Mouse (Mus musculus) megakaryocyte, adult 5-6 weeks (primary cell): ENCODE data around the gene Nfu1. TPM values are rescaled to one million over a fixed set of nuclear protein-coding genes. Genes with fewer than 3 reads are reported as not detected.

Source experiments
- ATAC-seq: 2 replicates; pipeline ENCODE4 v1.8.0; 2016; ENCODE audit warnings: mild to moderate bottlenecking, inconsistent platforms; ENCODE audit not compliant: poor library complexity, severe bottlenecking
- total RNA-seq, 2 experiments: library from RNA; stranded (forward) in 1 of 2; stranded (reverse) in 1 of 2; fragments of 153-499, 151-499 nt in 1 of 2; fragments of 221-1000, 200-1000 nt in 1 of 2; gene quantifications; 2 replicates each; pipeline versions ENCODE4 v1.2.3 to v1.2.4; 2015 to 2017

Gene Nfu1
- total RNA-seq (2015) (88.7 and 104 TPM in 2 replicates), total RNA-seq (2017) (72.6 and 99.3 TPM in 2 replicates)

DNA sequence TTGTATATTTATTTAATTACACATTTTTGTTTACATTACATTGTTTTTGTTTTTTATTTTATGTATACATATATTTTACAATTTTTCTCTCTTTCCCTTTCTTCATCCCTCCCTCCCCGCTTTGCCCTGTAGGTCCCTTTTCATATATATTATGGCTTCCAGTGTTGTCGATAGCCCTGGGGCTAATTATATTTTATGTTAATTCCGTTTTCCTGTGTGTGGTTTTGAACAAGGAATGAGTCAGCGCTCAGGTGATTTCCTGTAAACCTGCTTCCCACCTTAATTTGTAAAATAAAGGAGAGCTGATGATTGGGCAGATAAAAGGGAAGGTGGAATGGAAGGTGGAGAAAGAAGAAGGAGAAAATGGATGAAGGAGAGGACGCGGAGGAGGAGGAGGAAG is at the start of gene Nfu1:
Gene Nfu1 (plus strand): TSS at position 350 of the 400 bp plus-strand sequence.
- no peak for ATAC-seq

DNA sequence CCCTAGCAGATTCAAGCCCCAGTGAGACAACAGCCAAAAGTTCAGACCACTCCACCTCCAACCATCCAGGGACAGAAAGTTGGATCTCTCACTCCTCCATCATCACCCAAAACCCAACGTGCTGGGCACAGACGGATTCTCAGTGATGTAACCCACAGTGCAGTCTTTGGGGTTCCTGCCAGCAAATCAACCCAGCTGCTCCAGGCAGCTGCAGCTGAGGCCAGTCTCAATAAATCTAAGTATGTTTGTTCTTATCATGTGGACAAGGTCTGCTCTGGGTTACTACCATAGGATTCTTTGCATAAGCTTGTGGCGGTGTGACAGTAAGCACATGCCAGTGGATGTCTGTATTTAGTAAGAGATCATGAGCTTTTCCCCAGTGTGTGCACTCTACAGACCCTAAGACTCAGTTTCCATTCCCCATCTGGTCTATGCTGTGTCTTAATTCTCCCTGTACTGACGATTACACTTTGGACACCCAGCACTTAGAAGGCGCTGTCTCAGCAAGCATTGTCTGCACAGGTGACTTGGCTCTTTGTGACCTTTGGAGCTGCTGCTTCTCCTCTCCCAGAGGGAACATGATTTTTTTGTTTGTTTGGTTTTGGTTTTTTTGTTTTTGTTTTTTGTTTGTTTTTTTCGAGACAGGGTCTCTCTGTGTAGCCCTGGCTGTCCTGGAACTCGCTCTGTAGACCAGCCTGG is 44.9 kb upstream of the Nfu1 start:
- ATAC-seq = no peak

DNA sequence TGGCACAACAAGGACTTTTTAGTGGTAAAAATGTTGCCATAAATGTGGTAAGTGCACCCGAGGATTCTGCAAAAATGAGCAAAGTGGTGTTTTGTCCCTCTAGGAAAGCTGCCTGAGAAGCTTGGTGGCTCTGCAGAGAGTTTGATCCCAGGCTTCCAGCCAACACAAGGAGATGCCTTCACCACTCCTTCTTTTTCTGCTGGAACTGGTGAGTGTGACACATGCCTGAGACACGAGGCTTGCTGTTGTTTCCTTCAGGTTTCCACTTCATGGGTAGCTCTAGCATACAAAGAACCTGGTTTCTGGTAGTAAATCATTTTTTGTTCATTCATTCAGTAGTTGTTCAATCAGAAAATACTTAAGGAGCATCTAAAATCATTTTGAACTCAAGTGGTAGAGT is 41.9 kb upstream of the Nfu1 start:
- no peak for ATAC-seq

DNA sequence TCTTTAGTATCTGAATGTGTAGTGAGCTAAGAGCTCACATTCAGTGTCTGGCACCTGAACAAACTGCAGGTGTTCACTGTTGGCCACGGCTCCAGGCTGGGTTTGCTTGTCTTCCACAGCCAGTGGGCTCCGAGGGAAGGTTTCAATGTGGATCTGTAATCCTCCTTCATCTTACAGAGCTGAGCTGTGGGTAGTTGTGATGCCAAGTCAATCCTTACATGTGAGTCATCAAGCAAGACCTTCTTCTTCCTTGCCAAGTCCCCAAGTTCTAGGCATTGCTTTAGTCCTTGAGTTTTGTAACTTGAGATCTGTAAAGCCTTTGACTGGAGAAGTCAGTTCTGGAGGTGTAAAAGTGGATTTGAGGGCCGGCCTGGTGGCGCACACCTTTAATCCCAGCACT is 35.1 kb upstream of the Nfu1 start:
- ATAC-seq = no peak

DNA sequence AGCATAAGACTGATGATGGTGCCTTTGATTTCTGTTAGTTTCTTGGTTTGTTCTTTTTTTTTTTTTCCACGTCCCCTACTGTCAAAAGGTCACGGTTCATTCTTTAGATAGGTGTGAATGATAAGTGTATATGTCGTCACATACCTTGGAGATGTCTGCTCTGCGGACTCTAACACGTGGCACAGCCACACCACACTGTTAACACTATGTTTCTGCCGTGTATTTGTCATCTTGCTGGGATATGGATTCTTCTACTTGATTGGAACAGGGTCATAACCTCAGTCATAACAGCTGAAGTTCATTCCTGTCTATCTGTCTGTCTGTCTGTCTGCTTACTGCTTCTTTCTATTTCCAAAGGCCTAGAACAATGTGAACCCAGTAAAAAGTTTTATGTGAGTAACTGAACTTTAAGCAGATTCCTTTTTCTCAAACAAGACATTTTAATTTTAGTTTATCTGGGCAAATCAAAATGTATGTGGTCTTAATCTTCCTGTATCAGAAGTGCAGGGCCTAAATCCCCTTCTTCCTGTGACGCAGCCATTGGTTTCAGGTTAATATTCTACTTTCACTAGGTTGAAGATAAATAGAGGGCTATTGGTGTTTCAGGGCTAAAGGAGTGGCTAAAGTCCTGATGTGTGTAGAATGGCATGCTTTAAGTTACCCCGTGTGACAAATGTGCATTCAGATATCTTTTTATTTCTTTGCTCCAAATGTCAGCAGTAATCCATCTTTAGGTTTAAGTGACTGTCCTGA is 30.7 kb upstream of the Nfu1 start:
- no peak for ATAC-seq

DNA sequence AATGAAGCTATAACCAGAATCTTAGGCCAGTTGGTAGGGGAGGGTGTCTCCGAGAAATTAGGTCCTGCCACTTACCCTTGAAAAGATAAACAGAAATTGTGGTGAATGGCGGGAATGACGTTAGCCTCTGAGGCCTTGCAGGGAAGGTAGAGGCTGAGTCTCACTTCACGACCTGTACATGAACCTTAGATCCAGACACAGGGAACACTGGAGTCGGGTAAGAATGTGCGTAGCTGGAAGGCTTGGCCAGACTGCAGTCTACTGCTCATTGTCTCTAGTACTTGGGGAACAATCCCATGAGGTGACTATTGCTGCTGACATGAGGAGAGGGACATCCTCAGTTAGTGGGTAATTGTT is 30.1 kb upstream of the Nfu1 start:
- ATAC-seq = no peak

DNA sequence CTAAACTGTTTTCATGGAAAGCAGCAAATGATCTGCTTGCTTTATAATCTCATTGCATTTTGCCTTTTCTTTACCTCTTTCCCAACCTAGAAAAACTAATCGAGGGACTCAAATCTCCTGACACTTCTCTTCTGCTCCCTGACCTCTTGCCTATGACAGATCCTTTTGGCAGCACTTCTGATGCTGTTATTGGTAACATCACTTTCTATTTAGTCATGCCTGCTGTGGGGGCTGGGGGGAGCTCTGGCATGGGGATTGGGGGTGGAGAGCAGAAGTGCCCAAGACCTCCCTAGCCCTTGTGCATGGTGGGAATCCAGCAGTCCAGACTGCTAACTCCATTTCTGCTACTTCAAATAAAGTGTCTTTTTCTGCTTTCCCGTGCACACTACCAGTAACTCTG is 27.8 kb upstream of the Nfu1 start:
- no peak for ATAC-seq

DNA sequence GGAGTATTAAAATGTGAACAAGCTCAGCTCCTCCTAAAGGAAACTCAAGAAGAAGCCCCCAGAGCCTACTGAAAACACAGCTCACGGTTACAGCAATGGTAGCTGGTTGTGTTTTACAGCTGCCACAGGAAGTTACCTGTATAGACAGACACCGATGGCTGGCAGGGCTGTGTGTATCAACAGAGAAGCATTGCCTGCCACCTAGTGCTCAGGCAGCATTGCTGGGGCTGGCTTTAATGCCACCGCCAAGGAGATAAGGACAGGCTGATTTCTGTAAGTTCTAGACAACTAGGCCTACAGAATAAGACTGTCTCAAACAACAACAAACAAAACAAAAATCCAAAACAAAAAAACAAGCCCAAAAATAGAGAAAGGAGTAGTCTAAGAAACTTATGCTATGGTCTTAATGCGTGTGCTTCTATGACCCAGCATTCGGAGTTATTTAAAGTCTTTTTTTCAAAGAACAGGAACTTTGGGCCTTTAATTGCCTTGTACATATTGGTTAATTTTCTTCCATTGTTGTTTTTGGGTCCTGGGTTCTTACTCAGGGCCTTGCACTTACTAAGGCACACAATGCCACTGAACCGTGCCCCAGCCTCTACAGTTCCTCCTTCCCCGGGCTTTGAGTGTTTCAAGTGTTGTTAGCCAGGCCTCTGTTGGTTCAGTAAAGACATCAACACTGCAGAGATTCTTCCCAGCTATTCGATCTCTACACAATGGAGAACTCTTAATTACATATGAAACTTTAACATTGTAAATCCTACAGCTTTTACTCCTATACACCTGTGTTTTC is 23.5 kb upstream of the Nfu1 start:
- no peak for ATAC-seq

DNA sequence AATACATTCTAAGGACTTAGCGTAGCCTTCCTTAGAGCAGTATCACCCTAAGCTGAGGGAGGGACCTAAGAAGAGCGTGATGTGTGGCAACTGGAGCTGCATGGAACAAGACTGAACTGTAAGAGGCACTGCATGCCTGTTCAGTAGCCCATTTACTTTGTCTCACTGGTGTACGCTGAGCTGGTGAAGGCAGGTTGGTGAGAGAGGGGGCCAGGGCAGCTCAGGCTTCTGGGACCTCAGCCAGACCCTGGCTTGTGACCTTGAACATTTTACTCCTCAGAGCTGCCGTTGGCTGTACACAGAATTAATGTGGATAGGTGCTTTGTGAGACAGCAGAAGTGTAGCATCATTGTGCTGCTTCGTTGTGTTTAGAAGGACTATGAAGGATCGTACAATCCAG is 19.5 kb upstream of the Nfu1 start:
- ATAC-seq = no peak

DNA sequence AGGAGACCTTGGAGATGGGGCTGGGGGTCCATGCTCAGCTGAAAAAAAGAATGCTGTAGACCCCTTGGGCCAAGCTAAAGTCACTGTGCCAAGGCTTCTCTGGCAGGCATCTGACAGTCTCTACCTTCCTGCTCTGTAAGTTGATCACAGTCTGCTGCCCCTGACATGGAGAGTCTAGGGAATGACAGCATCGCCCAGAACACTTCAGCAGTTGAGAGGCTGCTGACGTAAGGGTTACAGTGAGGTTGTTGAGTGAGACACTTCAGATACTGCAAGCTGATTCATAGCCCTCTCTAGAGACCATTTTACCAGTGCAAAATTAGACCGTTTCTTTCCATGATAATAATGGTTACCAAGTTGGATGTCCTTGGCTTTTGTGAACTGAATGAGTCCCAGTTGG is 18.0 kb upstream of the Nfu1 start:
- no peak for ATAC-seq

DNA sequence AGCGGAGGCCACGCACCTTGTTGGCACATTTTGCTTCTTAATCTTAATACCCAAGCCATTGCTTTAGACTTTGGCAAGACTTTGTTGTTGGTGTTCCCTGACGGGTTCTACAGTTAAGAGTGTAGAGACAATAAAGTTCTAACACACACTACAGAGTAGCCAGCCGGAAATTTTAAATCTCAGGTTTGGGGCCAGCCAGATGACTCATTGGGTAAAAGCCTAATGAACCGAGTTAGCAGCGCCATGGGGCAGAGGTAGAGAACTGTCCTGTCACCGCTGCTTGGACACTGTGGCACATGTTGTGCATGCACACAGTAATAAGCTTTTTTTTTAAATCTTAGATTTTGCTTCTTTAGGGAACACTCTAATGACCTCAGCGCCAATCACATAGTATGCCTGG is 16.7 kb upstream of the Nfu1 start:
- ATAC-seq = no peak

DNA sequence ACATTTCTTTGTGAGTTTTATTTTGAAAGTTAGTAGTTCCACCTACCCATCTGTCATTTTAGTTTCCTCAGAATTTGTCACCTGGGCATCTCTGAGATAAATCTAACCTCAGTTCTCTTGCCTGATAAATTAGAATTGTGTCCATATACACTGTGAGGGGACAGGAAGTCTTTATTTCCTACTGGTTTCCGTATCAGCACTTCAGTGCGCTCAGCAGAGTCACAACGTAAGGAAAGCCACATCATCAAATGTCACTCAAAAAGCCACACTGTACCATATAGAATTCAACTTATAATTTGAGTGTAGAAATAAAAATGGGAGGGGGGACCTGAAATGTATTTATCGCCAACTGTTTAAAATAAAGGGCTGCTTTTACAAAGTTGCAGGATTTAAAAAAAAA is 14.8 kb upstream of the Nfu1 start:
- no peak for ATAC-seq

DNA sequence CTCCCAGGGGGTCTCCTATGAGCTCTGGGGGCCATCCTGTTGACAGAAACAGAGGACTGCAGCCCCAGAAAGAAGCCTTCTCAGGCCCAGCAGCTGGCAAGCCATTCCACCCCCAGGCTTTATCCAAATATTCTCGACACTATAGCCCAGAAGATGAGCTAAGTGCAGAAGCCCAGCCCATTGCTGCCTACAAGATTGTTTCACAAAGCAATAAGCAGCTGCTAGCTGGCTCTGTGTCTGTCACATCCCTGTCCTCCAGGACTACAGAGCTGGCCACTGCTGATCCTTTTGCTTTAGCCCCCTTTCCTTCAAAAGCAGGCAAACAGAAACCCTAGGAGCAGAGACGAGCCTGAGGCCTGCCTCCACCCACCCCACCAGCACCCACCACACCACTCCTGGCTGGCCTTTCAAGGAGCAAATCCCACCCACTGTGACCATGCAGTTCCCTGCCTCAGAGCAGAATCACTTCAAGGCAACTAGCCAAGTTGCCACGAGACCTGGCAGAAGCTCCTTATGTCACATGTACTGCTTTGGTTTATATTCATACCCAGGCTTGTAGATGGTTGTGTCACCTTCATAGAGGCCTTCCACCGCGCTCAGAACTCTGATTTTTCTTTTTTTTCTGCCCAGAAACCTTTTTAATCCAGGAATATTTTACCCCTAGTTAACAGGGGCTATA is 12.3 kb upstream of the Nfu1 start:
- no peak for ATAC-seq

DNA sequence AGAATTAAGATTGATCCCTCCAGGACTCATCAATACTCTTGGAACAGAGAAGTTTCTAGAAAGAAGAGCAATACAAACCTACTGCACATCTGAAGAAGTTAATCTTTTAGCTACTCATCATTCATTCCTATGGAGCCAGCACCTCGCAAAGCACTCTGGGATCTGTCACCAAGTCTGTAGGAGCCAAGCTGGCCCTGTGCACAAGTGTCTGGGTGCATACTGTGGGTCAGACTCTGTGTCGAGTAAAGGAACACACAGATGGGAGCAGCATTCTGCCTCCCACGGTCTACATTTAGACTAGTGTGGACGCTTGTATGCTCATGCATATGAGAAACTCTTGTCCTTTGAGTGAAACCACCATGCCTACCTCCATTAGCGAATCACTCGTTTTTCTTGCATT is 11.7 kb upstream of the Nfu1 start:
- ATAC-seq = no peak

DNA sequence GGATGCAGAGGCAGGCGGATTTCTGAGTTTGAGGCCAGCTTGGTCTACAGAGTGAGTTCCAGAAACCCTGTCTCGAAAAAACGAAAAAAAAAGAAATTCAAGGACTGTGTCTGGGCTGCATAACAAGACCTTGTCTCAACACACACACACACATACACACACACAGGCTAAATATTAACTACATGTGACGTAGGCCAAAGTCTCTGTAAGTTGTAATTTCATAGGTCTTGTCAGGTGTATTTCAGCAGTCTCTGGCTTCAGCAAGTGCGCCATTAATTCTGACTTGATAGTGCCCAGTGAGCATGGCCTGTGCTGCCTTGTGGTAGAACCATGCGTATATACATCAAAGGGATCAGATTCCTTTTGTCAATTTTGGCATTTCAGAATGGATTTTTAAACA is 7.0 kb upstream of the Nfu1 start:
- ATAC-seq = no peak

DNA sequence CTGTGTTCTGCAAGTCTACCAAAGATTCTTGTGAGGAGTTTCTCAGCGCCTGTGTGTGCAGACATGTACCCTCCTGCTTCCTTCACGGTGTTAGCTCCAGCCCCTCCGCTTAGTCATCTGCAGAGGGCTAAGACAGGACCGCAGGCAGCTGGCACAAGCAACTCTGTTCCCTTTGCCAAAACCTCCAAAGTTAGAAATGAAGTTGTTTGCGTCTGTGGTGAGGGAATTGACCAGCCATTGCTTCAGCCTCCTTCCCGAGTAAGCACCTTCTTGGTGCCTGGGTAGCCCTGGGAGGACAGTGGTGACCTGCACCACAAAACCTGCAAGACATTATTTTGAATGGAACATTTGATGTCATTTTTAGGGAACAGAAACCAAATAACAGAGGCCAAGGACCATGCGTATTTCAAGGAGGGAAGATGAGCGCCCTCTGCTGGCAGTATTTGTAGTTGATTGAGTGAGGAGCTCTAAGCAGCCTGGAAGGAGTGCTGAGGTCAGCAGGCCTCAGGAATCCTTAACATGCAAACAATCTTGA is 6.4 kb upstream of the Nfu1 start:
- ATAC-seq = peak; percentile 97

DNA sequence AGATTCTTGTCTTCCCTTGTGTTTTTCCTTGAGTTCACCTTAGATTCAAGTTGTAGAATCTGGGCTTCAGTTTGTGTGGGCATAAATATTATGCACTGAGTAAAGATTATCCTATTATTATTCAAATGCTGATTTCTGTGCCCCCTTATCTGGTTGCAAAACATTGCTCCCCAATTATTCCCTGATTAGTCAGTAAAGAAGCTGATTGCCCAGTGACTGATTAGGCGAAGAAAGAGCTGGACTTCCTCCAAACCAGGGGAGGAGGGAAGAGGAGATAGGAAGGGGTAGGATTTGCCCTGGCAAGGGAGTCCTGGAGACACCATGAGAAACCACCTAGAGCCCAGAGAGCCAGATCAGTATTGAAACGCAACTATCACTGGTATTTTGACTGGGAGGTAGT is 4.9 kb upstream of the Nfu1 start:
- no peak for ATAC-seq

DNA sequence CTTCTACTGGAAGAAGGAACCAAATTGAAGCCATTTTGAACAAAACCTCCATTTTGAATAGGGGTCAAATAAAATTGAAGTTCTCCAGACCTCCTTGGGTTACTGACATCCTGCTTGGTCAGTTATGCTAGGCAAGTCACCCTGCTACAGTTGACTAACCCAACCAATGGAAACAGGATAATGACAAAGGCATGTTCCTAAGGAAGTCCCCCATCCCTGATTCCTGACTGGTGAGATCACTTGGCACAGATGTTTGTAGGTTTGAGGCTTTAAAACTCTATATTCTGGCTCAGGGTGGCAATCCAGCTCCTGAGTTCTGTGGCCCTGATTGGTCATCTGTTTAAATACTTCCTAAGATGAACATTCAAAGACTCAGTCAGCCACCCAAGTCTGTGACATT is 3.5 kb upstream of the Nfu1 start:
- no peak for ATAC-seq

DNA sequence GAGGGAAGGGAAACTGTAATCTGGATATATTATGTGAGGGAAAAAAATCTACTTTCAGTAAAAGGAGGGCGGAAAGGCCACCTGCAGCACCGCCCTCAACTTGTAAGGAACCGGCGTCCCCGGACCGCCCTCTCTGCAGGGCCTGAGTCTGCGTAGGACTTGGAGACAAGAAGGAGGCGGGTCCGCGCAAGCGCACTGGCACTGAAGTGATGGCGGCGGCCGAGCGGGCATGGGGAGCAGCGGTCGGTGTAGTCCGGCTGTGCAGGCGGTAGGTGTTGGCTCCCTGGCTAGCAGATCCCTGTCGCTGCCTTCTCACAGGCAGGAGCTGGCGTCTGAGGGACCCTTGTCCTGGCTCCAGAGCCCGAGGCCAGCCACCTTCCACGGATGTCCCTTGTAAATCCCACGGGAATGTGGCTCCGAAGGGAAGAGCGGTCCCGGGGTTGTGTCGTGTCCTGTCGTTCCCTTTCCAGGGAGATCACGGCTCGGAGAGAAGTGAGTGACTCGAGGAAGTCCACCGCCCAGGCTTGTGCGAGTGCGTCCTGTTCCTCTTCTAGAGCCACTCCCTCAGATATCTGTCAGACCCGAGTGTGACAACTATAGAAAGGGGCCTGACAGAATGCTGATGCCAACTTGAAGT is 774 bp downstream of the Nfu1 start:
- ATAC-seq = peak; percentile 97

DNA sequence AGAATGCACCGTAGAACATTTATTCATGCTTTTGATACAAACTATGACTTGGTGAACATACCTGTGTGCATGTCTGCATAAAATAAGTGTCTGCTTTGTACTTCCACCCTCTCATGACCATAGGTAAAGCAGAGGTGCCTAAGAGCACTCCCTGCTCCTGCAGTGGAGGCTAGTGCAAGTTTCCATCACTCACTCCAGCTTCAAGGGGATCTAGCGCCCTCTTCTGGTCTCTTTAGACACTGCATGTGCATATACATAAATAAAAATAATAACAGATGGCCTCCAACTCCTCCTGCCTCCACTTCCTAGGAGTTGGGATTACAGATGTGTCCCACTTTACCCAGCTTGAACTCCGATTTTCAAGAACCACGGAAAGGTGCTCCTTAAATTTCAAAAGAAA is 7.9 kb downstream of the Nfu1 start:
- peak; percentile 84 for ATAC-seq

DNA sequence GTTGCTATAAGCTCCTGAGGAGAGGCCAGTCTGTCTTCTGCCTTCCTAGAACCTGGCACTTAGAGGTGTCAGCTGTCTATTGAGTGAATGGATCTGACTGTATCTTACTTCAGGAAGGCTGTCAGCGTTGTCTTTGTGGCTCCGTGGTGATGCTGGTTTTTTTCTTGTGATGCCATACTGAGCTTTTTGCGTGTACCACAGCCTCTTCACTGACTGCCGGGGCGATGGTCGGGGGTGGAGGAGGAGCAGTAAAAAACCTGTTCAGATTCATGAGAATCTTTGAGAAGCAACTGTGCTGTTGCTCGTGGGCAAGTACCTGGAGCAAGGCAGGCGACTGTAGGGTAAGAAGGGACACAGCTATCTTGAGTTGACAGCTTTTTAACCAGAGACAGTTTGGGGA is 9.8 kb downstream of the Nfu1 start:
- no peak for ATAC-seq
